In genomic region chr17:83323410-83324268, GRCm38 (mm10) we compare ENCODE assay signal across 8 mouse cellular contexts. TPM values are rescaled to one million over a fixed set of nuclear protein-coding genes. Genes with fewer than 3 reads are reported as not detected.
DNase-seq lines count a peak whose midpoint lies in the region; ATAC-seq and TF ChIP-seq lines count a peak whose summit lies in the region.

No protein-coding gene starts in this region.

- no peak for TF ChIP-seq POLR2A in cerebellum, adult 2 months (IDR thresholded peaks at IDR 0.05; ENCODE audit: borderline replicate concordance, insufficient read depth, low read length)

- WGBS in forebrain, embryonic 11.5 days: 53% methylated on average over 19 of the region's 19 CpGs
- WGBS in forebrain, embryonic 16.5 days: 51% methylated on average over 19 of the region's 19 CpGs
- WGBS in intestine, embryonic 14.5 days: 43% methylated on average over 19 of the region's 19 CpGs
- WGBS in lung, embryonic 14.5 days: 30% methylated on average over 19 of the region's 19 CpGs
- 81% methylated on average over 19 of the region's 19 CpGs for WGBS in cerebellum, adult 2 months

- no peaks in the 10 kb centered on the region for H3K36me3 ChIP-seq in forebrain, embryonic 11.5 days (ENCODE audit: control insufficient read depth, insufficient read depth, low read length)
- no peaks in the 10 kb centered on the region for H3K36me3 ChIP-seq in forebrain, embryonic 16.5 days (ENCODE audit: control insufficient read depth, insufficient read depth)
- no peaks in the 10 kb centered on the region for H3K36me3 ChIP-seq in intestine, embryonic 14.5 days (ENCODE audit: control insufficient read depth, insufficient read depth, low read length)
- no peaks in the 10 kb centered on the region for H3K36me3 ChIP-seq in lung, embryonic 14.5 days (ENCODE audit: insufficient read depth)

- TF ChIP-seq CTCF in lung, embryonic 14.5 days (IDR thresholded peaks at IDR 0.05; ENCODE audit: low read depth): no peak
- no peak for TF ChIP-seq CTCF in cerebellum, adult 2 months (IDR thresholded peaks at IDR 0.05; ENCODE audit: borderline replicate concordance, insufficient read depth, low read depth, low read length)

- no peak for ATAC-seq in forebrain, embryonic 11.5 days (replicated peaks; ENCODE audit: low FRiP score)
- no peak for ATAC-seq in forebrain, embryonic 16.5 days
- ATAC-seq in intestine, embryonic 14.5 days (replicated peaks; ENCODE audit: low FRiP score, low TSS enrichment, low read depth): 0 out of 2 replicates have a peak, but pooled peaks have one; percentile 9
- ATAC-seq in lung, embryonic 14.5 days (ENCODE audit: insufficient read depth): peak; percentile 54; the same call in 1 of the 2 replicates

- peak; percentile 48 for DNase-seq in forebrain, embryonic 11.5 days (ENCODE audit: low spot score)
- peak; percentile 28 for DNase-seq in R1 (ENCODE audit: low read depth, low spot score)
- no peak for DNase-seq in intestine, embryonic 14.5 days (ENCODE audit: low spot score)
- peak; percentile 70 for DNase-seq in lung, embryonic 14.5 days
- DNase-seq in cerebellum, adult 2 months: no peak
- no peak for DNase-seq in thymus, postnatal 4 days
- DNase-seq in thymus, postnatal 10 days (ENCODE audit: low spot score in 2 of 2): no peak

- H3K4me3 ChIP-seq in forebrain, embryonic 11.5 days (ENCODE audit: low read depth, low read length): no peak overlapping the region
- H3K4me3 ChIP-seq in forebrain, embryonic 16.5 days (replicated peaks; ENCODE audit: low read length): no peak overlapping the region
- no peak overlapping the region for H3K4me3 ChIP-seq in intestine, embryonic 14.5 days (ENCODE audit: low read depth, low read length)
- H3K4me3 ChIP-seq in lung, embryonic 14.5 days (ENCODE audit: low read depth, low read length): no peak overlapping the region
- H3K4me3 ChIP-seq in cerebellum, adult 2 months (replicated peaks; ENCODE audit: insufficient read depth, low read depth, low read length): no peak overlapping the region

- no peak overlapping the region for H3K4me2 ChIP-seq in forebrain, embryonic 11.5 days (ENCODE audit: low read depth, low read length, severe bottlenecking)
- H3K4me2 ChIP-seq in forebrain, embryonic 16.5 days (ENCODE audit: low read length): no peak overlapping the region
- H3K4me2 ChIP-seq in intestine, embryonic 14.5 days (ENCODE audit: low read length): peak overlapping the region; percentile 49
- peak overlapping the region; percentile 59 for H3K4me2 ChIP-seq in lung, embryonic 14.5 days

- H3K9ac ChIP-seq in forebrain, embryonic 11.5 days (ENCODE audit: low read length): no peak overlapping the region
- H3K9ac ChIP-seq in forebrain, embryonic 16.5 days (replicated peaks; ENCODE audit: low read depth, low read length): no peak overlapping the region
- H3K9ac ChIP-seq in intestine, embryonic 14.5 days (ENCODE audit: low read length): no peak overlapping the region
- H3K9ac ChIP-seq in lung, embryonic 14.5 days: peak overlapping the region; percentile 25

- no peaks in the 10 kb centered on the region for H3K27me3 ChIP-seq in forebrain, embryonic 11.5 days (ENCODE audit: control insufficient read depth, insufficient read depth, low read length)
- no peaks in the 10 kb centered on the region for H3K27me3 ChIP-seq in forebrain, embryonic 16.5 days (replicated peaks; ENCODE audit: control insufficient read depth, insufficient read depth, low read length)
- H3K27me3 ChIP-seq in intestine, embryonic 14.5 days (replicated peaks; ENCODE audit: control insufficient read depth, insufficient read depth, low read length): no peaks in the 10 kb centered on the region
- H3K27me3 ChIP-seq in lung, embryonic 14.5 days (ENCODE audit: insufficient read depth, low read length): no peaks in the 10 kb centered on the region
- no peaks in the 10 kb centered on the region for H3K27me3 ChIP-seq in cerebellum, adult 2 months (ENCODE audit: control insufficient read depth, insufficient read depth, low read length)

- peaks cover 9% of the 10 kb centered on the region; the same call in 1 of the 2 replicates for H3K4me1 ChIP-seq in forebrain, embryonic 11.5 days (replicated peaks; ENCODE audit: control insufficient read depth, insufficient read depth, low read length)
- peaks cover 13% of the 10 kb centered on the region for H3K4me1 ChIP-seq in forebrain, embryonic 16.5 days (replicated peaks; ENCODE audit: control insufficient read depth, insufficient read depth, low read length)
- H3K4me1 ChIP-seq in intestine, embryonic 14.5 days (replicated peaks; ENCODE audit: control insufficient read depth, insufficient read depth, low read length): peaks cover 25% of the 10 kb centered on the region
- peaks cover 17% of the 10 kb centered on the region for H3K4me1 ChIP-seq in lung, embryonic 14.5 days (ENCODE audit: insufficient read depth)
- no peaks in the 10 kb centered on the region; the same call in 1 of the 2 replicates for H3K4me1 ChIP-seq in cerebellum, adult 2 months (ENCODE audit: control insufficient read depth, insufficient read depth, low read length)

- H3K9me3 ChIP-seq in forebrain, embryonic 11.5 days (ENCODE audit: control insufficient read depth, low read length): no peaks in the 10 kb centered on the region
- H3K9me3 ChIP-seq in forebrain, embryonic 16.5 days (ENCODE audit: control insufficient read depth, low read length): no peaks in the 10 kb centered on the region
- H3K9me3 ChIP-seq in intestine, embryonic 14.5 days (ENCODE audit: control insufficient read depth, low read length): no peaks in the 10 kb centered on the region
- no peaks in the 10 kb centered on the region for H3K9me3 ChIP-seq in lung, embryonic 14.5 days (ENCODE audit: low read depth, low read length)

- H3K27ac ChIP-seq in forebrain, embryonic 11.5 days (ENCODE audit: low read depth, low read length): no peak overlapping the region
- H3K27ac ChIP-seq in forebrain, embryonic 16.5 days (ENCODE audit: low read length): no peak overlapping the region
- peak overlapping the region; percentile 74 for H3K27ac ChIP-seq in intestine, embryonic 14.5 days (ENCODE audit: low read depth)
- H3K27ac ChIP-seq in lung, embryonic 14.5 days (ENCODE audit: low read depth): peak overlapping the region; percentile 90
- H3K27ac ChIP-seq in cerebellum, adult 2 months (ENCODE audit: insufficient read depth, low read length): no peak overlapping the region

RNA-seq across cellular contexts. Expression of gene Eml4, which starts 27.1 kb away (rescaled TPM):
- polyA plus RNA-seq in forebrain, embryonic 11.5 days (2014; fragmentation: Nextera tagmentation; extraction: Ambion mirVana): 48.1 and 49.3 TPM in 2 replicates
- 31.7 and 33.9 TPM in 2 replicates for polyA plus RNA-seq in forebrain, embryonic 16.5 days (2015; fragmentation: Nextera tagmentation; extraction: Ambion mirVana)
- 52.5 and 52.9 TPM in 2 replicates for polyA plus RNA-seq in intestine, embryonic 14.5 days (2014; fragmentation: Nextera tagmentation; extraction: Ambion mirVana)
- polyA plus RNA-seq in lung, embryonic 14.5 days (2014; fragmentation: Nextera tagmentation; extraction: Ambion mirVana): 51.4 and 55.3 TPM in 2 replicates
- polyA plus RNA-seq in cerebellum, adult 2 months (2012; rRNA removed): 16.7 and 17.3 TPM in 2 replicates

Comparison
In these comparisons a context has a peak if more than half of its experiments do, and no peak if none do; other contexts are left out.
1. ATAC-seq: peak in intestine, embryonic 14.5 days (single experiment) and lung, embryonic 14.5 days (single experiment); none in forebrain, embryonic 11.5 days (single experiment) and forebrain, embryonic 16.5 days (single experiment).
2. DNase-seq: peak in forebrain, embryonic 11.5 days (single experiment), R1 (single experiment) and lung, embryonic 14.5 days (single experiment); none in intestine, embryonic 14.5 days (single experiment), cerebellum, adult 2 months (0 of 2), thymus, postnatal 4 days (single experiment) and thymus, postnatal 10 days (0 of 2).
3. H3K27ac ChIP-seq: peak in intestine, embryonic 14.5 days (single experiment) and lung, embryonic 14.5 days (single experiment); none in forebrain, embryonic 11.5 days (single experiment), forebrain, embryonic 16.5 days (single experiment) and cerebellum, adult 2 months (single experiment).
4. H3K4me2 ChIP-seq: peak in intestine, embryonic 14.5 days (single experiment) and lung, embryonic 14.5 days (single experiment); none in forebrain, embryonic 11.5 days (single experiment) and forebrain, embryonic 16.5 days (single experiment).